Mouse (Mus musculus) natural killer cell, adult 2 months (primary cell): ENCODE measurements around the gene Dnttip1.

Experiments
- DNase-seq, 2 experiments: peaks; one replicate each; pipeline ENCODE4 v3.0.0; 2022; ENCODE audit warnings: low spot score in 2 of 2

Gene Dnttip1

GRCm38 (mm10) chr2:164754105-164754504, 8.3 kb downstream of the Dnttip1 start:
- DNase-seq = peak in 1 of 2 experiments; percentile 27

- no peak for DNase-seq
Measured at GRCm38 (mm10) chr2:164754800-164755199, 9.0 kb downstream of the Dnttip1 start.

- DNase-seq = no peak
Measured at GRCm38 (mm10) chr2:164757841-164758240, 12.1 kb downstream of the Dnttip1 start.

- DNase-seq = no peak
Measured at GRCm38 (mm10) chr2:164758692-164759091, 12.9 kb downstream of the Dnttip1 start.

GRCm38 (mm10) chr2:164760059-164760833, 14.5 kb downstream of the Dnttip1 start:
- DNase-seq = no peak

GRCm38 (mm10) chr2:164761502-164761901, 15.7 kb downstream of the Dnttip1 start:
- no peak for DNase-seq

- no peak for DNase-seq
Measured at GRCm38 (mm10) chr2:164761971-164762370, 16.2 kb downstream of the Dnttip1 start.

- DNase-seq = no peak
Measured at GRCm38 (mm10) chr2:164762593-164762992, 16.8 kb downstream of the Dnttip1 start.

- no peak for DNase-seq
Measured at GRCm38 (mm10) chr2:164765841-164766240, 20.1 kb downstream of the Dnttip1 start.

GRCm38 (mm10) chr2:164767812-164768540, 22.2 kb downstream of the Dnttip1 start:
- no peak for DNase-seq

- DNase-seq = peak; percentile 97
Measured at GRCm38 (mm10) chr2:164769258-164770037, 23.7 kb downstream of the Dnttip1 start, which contains the start of gene Ube2c. Gene Ube2c, plus strand, starts transcription at chr2:164769898.

GRCm38 (mm10) chr2:164770279-164770678, 24.5 kb downstream of the Dnttip1 start:
- DNase-seq = no peak

- DNase-seq = no peak
Measured at GRCm38 (mm10) chr2:164771123-164771522, 25.3 kb downstream of the Dnttip1 start.

- no peak for DNase-seq
Measured at GRCm38 (mm10) chr2:164773229-164773988, 27.6 kb downstream of the Dnttip1 start.

- DNase-seq = no peak
Measured at GRCm38 (mm10) chr2:164773989-164774364, 28.2 kb downstream of the Dnttip1 start.

GRCm38 (mm10) chr2:164776130-164776529, 30.3 kb downstream of the Dnttip1 start:
- DNase-seq = no peak

GRCm38 (mm10) chr2:164776801-164777200, 31.0 kb downstream of the Dnttip1 start:
- no peak for DNase-seq

GRCm38 (mm10) chr2:164777246-164778014, 31.6 kb downstream of the Dnttip1 start:
- DNase-seq = no peak

GRCm38 (mm10) chr2:164778015-164778287, 32.2 kb downstream of the Dnttip1 start:
- no peak for DNase-seq

- DNase-seq = no peak
Measured at GRCm38 (mm10) chr2:164778809-164779208, 33.0 kb downstream of the Dnttip1 start.
